Mouse (Mus musculus) limb, embryonic 15.5 days (tissue): ENCODE results near the gene 1700025G04Rik. TPM values are rescaled to one million over a fixed set of nuclear protein-coding genes. Genes with fewer than 3 reads are reported as not detected.

Experiments used
- ATAC-seq: fragments of 200-750 bp; cut with Nextera tagmentation; 2 replicates; pipeline ENCODE4 v1.8.0; 2017; ENCODE audit warnings: low read depth, moderate TSS enrichment; ENCODE audit not compliant: insufficient number of reproducible peaks, low FRiP score, low TSS enrichment
- H3K27ac ChIP-seq: fragments of 300-500 bp; sonication (generic); 2 replicates; pipeline ENCODE4 v1.5.1; 2015; ENCODE audit warnings: moderate library complexity, mild to moderate bottlenecking, inconsistent platforms
- H3K27me3 ChIP-seq: fragments of 300-500 bp; sonication (generic); 2 replicates; pipeline ENCODE4 v1.6.1; 2015; ENCODE audit warnings: inconsistent platforms
- H3K36me3 ChIP-seq: fragments of 300-500 bp; sonication (generic); 2 replicates; pipeline ENCODE4 v1.6.1; 2015; ENCODE audit warnings: inconsistent platforms
- H3K4me1 ChIP-seq: fragments of 300-500 bp; sonication (generic); 2 replicates; pipeline ENCODE4 v1.6.1; 2015; ENCODE audit warnings: inconsistent platforms
- H3K4me2 ChIP-seq: fragments of 300-500 bp; sonication (generic); 2 replicates; pipeline ENCODE4 v1.6.1; 2015; ENCODE audit warnings: mild to moderate bottlenecking, inconsistent platforms
- H3K4me3 ChIP-seq: fragments of 300-500 bp; sonication (generic); 2 replicates; pipeline ENCODE4 v1.5.1; 2015; ENCODE audit warnings: mild to moderate bottlenecking, inconsistent platforms
- H3K9ac ChIP-seq: fragments of 300-500 bp; sonication (generic); 2 replicates; pipeline ENCODE4 v1.6.1; 2015; ENCODE audit warnings: inconsistent platforms
- H3K9me3 ChIP-seq: fragments of 300-500 bp; sonication (generic); 2 replicates; pipeline ENCODE4 v1.6.1; 2016; ENCODE audit warnings: inconsistent platforms
- WGBS: fragments of 180-500 bp; shearing (Covaris S2); methylation state at CpG from one replicate; pipeline ENCODE4 v1.1.7; 2015; 5-methylcytosine and 5-hydroxymethylcytosine counted together
- polyA plus RNA-seq: library from polyadenylated mRNA; unstranded; fragments of >200 nt; fragmentation: Nextera tagmentation; extraction: Ambion mirVana; gene quantifications from 2 replicates; pipeline ENCODE4 v1.2.1, GENCODE M21; 2015

1700025G04Rik gene
- polyA plus RNA-seq, 1 experiment from 2014 or later: 40.3 TPM

DNA sequence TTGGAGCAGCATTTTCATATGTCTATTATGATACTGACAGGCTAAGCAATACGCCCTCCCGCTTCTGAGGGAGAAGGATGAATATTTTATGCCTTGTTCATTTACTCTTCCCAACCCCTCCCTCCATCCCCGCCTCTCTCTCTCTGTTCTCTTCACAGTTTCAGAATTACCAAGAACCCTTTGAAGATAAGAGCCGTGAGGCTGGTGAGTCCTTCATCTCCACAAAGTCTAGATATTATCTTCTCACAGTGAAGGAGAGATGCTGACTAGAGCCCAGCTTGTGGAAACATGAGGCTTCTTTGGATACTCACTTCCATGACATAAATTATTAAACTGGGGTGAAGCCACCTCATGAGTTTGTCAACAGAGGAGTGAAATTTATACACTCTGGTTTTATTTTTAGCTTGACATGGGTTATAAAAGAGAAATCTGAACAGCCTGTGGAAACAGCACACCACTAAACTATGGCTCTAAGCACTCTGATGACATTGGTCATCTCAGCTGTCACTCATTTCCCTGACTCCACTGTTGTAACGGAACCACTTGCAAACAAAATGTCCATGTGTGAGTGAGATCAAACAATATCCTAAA, 116.7 kb downstream of the 1700025G04Rik start:
- H3K9me3 ChIP-seq: no peaks in the 10 kb centered on the region
- no peak overlapping the region for H3K4me2 ChIP-seq
- no peaks in the 10 kb centered on the region for H3K36me3 ChIP-seq
- no peak overlapping the region for H3K4me3 ChIP-seq
- no peak overlapping the region for H3K9ac ChIP-seq
- H3K27me3 ChIP-seq: no peaks in the 10 kb centered on the region
- 80% methylated on average over 5 of the region's 5 CpGs for WGBS
- H3K4me1 ChIP-seq: peaks cover 5% of the 10 kb centered on the region; the same call in 1 of the 2 replicates
- no peak overlapping the region; the same call in 1 of the 2 replicates for H3K27ac ChIP-seq
- no peak for ATAC-seq

DNA sequence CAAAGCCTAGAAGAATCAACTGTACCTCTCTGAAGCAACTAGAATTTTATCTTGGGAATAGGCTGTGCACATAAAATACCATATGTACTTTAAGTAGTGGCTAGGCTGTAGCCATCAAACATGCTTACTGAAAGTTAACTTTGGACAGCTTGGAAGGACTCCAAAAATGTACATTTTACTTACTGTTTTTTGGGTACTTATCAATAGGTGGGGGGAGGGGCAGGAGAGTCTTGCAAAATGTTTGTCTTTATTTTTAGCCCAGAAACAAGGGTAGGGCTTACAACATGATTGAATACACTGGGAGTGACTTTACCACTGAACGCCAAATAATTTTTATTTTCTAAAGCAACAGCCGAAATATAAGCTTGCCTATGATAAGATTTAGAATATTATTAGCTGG, 118.3 kb downstream of the 1700025G04Rik start:
- Histone ChIP-seq H3K27me3 (no peaks in the 10 kb centered on the region), H3K9ac (no peak overlapping the region), H3K4me2 (no peak overlapping the region), H3K4me1 (peaks cover 5% of the 10 kb centered on the region; the same call in 1 of the 2 replicates), H3K4me3 (no peak overlapping the region), H3K36me3 (no peaks in the 10 kb centered on the region), H3K27ac (no peak overlapping the region), H3K9me3 (no peaks in the 10 kb centered on the region)
- 88% methylated on average over 2 of the region's 2 CpGs for WGBS
- ATAC-seq: no peak

DNA sequence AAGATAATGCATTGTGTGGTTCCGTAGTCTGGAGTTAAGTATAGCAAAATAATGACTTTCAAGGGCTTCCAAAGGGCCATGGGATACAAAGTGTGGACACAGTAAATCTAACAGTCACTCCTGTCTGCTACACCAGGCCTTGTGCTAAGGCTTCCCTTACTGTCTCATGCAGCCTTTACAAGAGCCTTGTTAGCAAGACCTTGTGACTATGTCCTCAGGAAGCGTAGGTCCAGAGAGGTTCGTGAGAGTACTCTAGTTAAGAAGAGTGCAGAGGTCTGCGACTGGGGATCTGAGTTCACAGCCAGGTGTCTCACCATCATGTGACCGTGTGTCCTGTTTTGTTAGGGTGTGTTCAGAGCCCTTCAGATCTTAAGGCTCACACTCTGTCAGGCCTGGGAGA, 121.8 kb downstream of the 1700025G04Rik start:
- 87% methylated on average over 5 of the region's 5 CpGs for WGBS
- Histone ChIP-seq H3K4me3 (no peak overlapping the region), H3K9me3 (no peaks in the 10 kb centered on the region), H3K4me1 (peaks cover 5% of the 10 kb centered on the region; the same call in 1 of the 2 replicates), H3K4me2 (no peak overlapping the region), H3K27me3 (no peaks in the 10 kb centered on the region), H3K9ac (no peak overlapping the region), H3K36me3 (no peaks in the 10 kb centered on the region), H3K27ac (no peak overlapping the region)
- no peak for ATAC-seq

DNA sequence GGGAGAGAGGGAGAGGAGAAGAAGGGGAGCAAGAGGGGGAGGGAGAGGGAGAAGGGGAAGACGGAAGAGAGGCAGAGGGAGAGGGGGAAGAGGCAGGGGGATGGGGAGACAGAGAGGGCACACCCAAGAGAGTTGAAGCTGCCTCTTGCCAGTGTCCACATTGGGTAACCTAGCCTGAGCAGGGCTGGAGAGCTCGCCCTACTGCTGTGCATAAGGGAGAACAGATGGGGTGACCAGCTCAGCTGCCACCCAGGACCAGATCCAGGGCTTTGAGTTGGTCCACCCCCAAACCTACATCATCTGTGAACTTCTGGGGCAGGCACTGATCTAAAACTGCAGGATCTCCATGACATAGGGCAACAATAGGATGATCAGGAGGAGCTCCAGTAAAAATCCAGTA, 125.1 kb downstream of the 1700025G04Rik start:
- Histone ChIP-seq H3K4me1 (peaks cover 5% of the 10 kb centered on the region; the same call in 1 of the 2 replicates), H3K4me2 (no peak overlapping the region), H3K27ac (no peak overlapping the region), H3K4me3 (no peak overlapping the region), H3K36me3 (no peaks in the 10 kb centered on the region), H3K9ac (no peak overlapping the region), H3K27me3 (no peaks in the 10 kb centered on the region), H3K9me3 (no peaks in the 10 kb centered on the region; the same call in 1 of the 2 replicates)
- 89% methylated on average over 2 of the region's 2 CpGs for WGBS
- ATAC-seq: no peak

DNA sequence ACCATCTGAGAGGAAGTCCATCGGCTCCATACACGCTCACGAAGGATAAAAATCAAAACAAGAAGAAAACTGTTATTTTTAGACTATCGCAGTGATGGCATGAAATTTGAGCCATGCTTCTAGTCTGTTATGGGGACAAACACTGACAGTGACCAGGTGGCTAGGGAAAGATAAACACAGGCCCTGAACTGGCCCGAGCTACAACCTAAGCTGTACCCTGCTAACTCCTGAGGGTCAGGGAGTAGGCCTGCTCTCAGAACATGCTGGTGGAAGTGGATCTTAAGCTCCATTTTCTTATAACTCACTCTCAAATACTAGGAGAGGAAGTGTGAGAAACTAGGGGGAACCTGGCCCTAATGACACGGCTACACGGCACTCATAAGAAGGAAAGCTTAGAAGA, 126.7 kb downstream of the 1700025G04Rik start:
- Histone ChIP-seq H3K27ac (no peak overlapping the region), H3K4me1 (peaks cover 5% of the 10 kb centered on the region; the same call in 1 of the 2 replicates), H3K36me3 (no peaks in the 10 kb centered on the region), H3K4me2 (no peak overlapping the region), H3K4me3 (no peak overlapping the region), H3K9ac (no peak overlapping the region), H3K9me3 (no peaks in the 10 kb centered on the region; the same call in 1 of the 2 replicates), H3K27me3 (no peaks in the 10 kb centered on the region)
- WGBS: 76% methylated on average over 7 of the region's 7 CpGs
- ATAC-seq: no peak

DNA sequence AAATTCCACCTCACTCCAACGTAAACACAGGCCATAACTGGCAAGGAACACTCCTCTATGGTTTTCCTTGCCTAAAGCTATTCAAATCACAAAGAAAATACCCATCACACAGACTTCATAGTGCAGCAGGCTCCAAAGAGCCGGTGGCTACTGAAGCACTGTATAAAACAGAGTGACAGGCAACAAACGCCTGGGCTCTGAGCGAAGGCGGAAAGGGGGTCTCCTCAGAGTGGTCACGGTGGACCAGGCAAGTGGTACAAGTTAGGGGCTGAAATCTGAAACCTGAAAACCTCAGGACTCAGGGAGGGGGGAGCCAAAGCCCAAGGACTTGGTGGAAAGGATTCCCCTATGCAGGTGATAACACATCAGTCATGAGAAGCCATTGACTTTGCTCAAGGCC, 127.8 kb downstream of the 1700025G04Rik start:
- Histone ChIP-seq H3K4me2 (no peak overlapping the region), H3K27me3 (no peaks in the 10 kb centered on the region), H3K4me1 (peaks cover 5% of the 10 kb centered on the region; the same call in 1 of the 2 replicates), H3K4me3 (no peak overlapping the region), H3K9me3 (no peaks in the 10 kb centered on the region; the same call in 1 of the 2 replicates), H3K27ac (no peak overlapping the region), H3K36me3 (no peaks in the 10 kb centered on the region), H3K9ac (no peak overlapping the region)
- no peak for ATAC-seq
- WGBS: 33% methylated on average over 6 of the region's 6 CpGs

DNA sequence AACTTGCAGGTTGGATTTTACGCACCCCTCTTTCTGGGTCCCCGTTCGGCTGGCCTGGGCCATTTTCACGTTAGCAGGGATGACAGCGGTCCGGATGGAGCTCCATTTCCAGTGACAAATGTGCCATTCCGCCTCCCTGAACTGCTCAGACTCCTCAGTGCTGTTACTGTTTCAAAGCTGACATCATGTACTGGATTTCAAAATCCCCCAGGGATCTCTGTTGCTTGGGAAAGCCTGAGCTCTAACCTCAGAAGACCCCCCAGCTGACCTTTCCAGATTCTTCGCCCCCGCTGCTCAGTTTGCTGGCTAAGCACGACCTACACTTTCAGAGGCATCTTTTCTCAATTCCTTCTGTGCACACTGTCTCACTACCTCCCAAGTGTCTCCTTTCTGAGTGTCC, 128.7 kb downstream of the 1700025G04Rik start:
- Histone ChIP-seq H3K4me3 (no peak overlapping the region), H3K9me3 (no peaks in the 10 kb centered on the region; the same call in 1 of the 2 replicates), H3K27me3 (no peaks in the 10 kb centered on the region), H3K4me1 (peaks cover 7% of the 10 kb centered on the region), H3K9ac (no peak overlapping the region), H3K4me2 (no peak overlapping the region), H3K27ac (no peak overlapping the region), H3K36me3 (no peaks in the 10 kb centered on the region)
- ATAC-seq: no peak
- 76% methylated on average over 10 of the region's 10 CpGs for WGBS

DNA sequence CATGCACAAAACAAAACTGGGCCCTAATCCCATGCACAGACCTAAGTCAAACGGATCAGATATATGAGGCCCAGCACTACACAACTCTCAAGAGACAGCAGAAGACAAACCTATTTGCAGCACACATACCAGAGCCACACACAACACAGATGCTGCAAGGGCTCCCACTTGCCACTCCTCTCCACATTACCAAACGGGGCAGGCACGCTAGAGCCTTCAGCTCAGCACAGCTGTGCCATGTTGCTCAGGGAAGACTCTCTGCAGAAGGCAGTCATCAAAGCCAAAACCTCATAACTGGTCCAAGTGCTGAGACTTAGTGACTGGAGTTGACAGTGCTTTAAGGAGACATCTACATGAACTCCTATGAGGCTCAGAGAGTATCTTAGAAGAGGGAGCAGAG, 130.9 kb downstream of the 1700025G04Rik start:
- Histone ChIP-seq H3K9me3 (no peaks in the 10 kb centered on the region; the same call in 1 of the 2 replicates), H3K9ac (no peak overlapping the region), H3K36me3 (no peaks in the 10 kb centered on the region), H3K27ac (no peak overlapping the region), H3K4me2 (no peak overlapping the region), H3K27me3 (no peaks in the 10 kb centered on the region), H3K4me3 (no peak overlapping the region), H3K4me1 (peaks cover 8% of the 10 kb centered on the region)
- 48% methylated on average over 3 of the region's 3 CpGs for WGBS
- no peak for ATAC-seq

DNA sequence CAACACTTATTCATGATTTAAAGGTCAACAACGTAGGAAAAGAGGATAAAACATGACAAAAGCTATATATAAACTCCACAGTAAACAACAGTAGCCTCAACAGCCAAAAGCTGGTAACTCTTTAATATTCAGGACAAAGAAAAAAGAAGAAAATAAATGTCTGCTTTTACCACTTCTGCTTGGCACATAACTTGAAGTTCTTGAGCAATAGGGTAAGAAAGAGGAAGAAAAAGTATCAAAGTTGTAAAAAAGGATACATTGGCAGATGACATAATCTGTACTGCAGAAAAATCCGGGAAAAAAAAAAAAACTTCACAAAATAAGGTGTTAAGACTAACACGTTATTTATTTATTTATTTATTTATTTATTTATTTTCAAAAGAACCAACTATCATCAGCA, 131.5 kb downstream of the 1700025G04Rik start:
- no peaks in the 10 kb centered on the region for H3K27me3 ChIP-seq
- H3K4me3 ChIP-seq: no peak overlapping the region
- no peak overlapping the region for H3K27ac ChIP-seq
- H3K36me3 ChIP-seq: no peaks in the 10 kb centered on the region
- H3K4me1 ChIP-seq: peaks cover 12% of the 10 kb centered on the region
- no peak overlapping the region for H3K4me2 ChIP-seq
- no peak for ATAC-seq
- no peak overlapping the region for H3K9ac ChIP-seq
- WGBS: 72% methylated on average over 3 of the region's 3 CpGs
- H3K9me3 ChIP-seq: no peaks in the 10 kb centered on the region; the same call in 1 of the 2 replicates

DNA sequence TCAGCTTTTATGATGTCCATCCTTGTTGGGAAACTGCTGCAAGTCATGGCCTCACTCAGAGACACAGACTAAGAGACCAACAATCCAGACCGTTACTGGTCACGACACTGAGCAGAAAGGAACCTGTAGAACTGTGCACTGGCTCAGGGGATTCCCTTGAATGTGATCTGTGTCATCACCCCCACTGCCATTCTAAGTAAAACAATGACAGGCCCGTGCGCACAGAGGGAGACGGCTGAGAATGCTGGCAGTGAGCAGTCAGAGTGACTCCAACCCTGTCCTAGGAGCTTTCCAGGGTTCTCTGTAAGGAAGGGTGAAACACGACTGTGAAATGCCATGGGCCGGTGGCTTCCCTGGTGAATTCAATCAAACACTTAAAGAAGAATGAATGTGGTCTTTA, 132.3 kb downstream of the 1700025G04Rik start:
- H3K9ac ChIP-seq: no peak overlapping the region
- H3K27me3 ChIP-seq: no peaks in the 10 kb centered on the region
- no peaks in the 10 kb centered on the region; the same call in 1 of the 2 replicates for H3K9me3 ChIP-seq
- no peak overlapping the region for H3K4me2 ChIP-seq
- no peak for ATAC-seq
- H3K36me3 ChIP-seq: no peaks in the 10 kb centered on the region
- WGBS: 54% methylated on average over 7 of the region's 7 CpGs
- H3K4me3 ChIP-seq: no peak overlapping the region
- no peak overlapping the region for H3K27ac ChIP-seq
- peaks cover 18% of the 10 kb centered on the region for H3K4me1 ChIP-seq

DNA sequence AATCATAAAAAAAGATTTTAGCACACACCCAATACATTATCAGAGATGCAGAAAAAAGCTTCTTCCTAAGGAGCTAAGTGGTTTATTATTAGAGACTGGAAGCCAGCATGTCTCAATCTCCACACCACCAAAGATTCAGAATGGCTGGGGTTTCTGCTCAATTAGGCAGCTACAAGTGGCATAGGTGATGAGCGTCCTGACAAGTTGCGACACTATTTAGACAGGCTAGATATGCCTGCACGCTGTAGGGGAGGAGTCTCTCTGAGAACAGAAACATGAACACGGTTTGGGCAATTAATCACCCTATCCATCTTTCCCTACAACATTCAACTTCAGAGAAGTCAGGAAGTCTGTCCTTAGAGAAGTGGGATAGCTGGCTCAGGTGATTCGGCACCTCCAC, 134.1 kb downstream of the 1700025G04Rik start:
- H3K27me3 ChIP-seq: no peaks in the 10 kb centered on the region
- 64% methylated on average over 5 of the region's 5 CpGs for WGBS
- no peaks in the 10 kb centered on the region for H3K36me3 ChIP-seq
- H3K27ac ChIP-seq: no peak overlapping the region
- no peak overlapping the region for H3K4me2 ChIP-seq
- ATAC-seq: no peak
- no peak overlapping the region for H3K4me3 ChIP-seq
- no peak overlapping the region for H3K9ac ChIP-seq
- peaks cover 13% of the 10 kb centered on the region for H3K4me1 ChIP-seq
- no peaks in the 10 kb centered on the region; the same call in 1 of the 2 replicates for H3K9me3 ChIP-seq

DNA sequence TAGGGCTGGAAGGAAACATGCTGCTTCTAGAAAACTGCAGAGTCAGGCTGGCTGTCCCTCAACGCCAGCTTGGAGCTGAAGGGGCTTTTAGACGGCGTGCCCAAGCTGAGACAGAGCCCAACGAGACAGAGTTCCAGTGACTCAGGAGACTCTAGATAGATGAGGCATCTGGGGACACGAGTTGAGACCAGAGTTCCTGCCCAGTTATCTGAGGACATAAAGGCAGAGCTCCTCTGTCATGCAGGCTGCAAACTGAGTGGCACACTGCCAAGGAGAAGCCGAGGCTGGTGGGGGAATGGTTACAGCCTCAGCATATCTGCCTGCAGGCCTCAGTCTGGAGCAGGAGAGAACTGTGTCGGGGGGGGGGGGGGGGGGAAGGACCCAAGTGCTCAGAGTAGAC, 136.4 kb downstream of the 1700025G04Rik start:
- no peaks in the 10 kb centered on the region for H3K9me3 ChIP-seq
- peak; percentile 48; the same call in 1 of the 2 replicates for ATAC-seq
- no peak overlapping the region for H3K4me3 ChIP-seq
- H3K4me2 ChIP-seq: no peak overlapping the region
- H3K4me1 ChIP-seq: peaks cover 19% of the 10 kb centered on the region
- WGBS: 20% methylated on average over 7 of the region's 7 CpGs
- H3K9ac ChIP-seq: no peak overlapping the region
- H3K36me3 ChIP-seq: no peaks in the 10 kb centered on the region
- 0 out of 2 replicates have a peak overlapping the region, but pooled peaks have one; percentile 7 for H3K27ac ChIP-seq
- H3K27me3 ChIP-seq: no peaks in the 10 kb centered on the region
